Mouse (Mus musculus) heart, postnatal 14 days (tissue): ENCODE results near the gene Zfp622. TPM values are rescaled to one million over a fixed set of nuclear protein-coding genes. Genes with fewer than 3 reads are reported as not detected.

ENCODE experiments used
- microRNA-seq, 2 experiments: library from miRNA; unstranded; fragments of <30 nt; microRNA quantifications; one replicate each; pipeline ENCODE4 v1.2.0; 2021 to 2022
- total RNA-seq, 2 experiments: library from RNA; stranded (reverse); gene quantifications; 2 replicates each; pipeline ENCODE4 v1.2.3; 2021

The Zfp622 gene
- total RNA-seq, 2 experiments from 2014 or later, result 19.5 to 21.1 TPM

Small RNA genes lying within 50 kb of the gene (microRNA-seq; reads per million reads assigned to microRNA genes)
- gene Mir7212, result 0.12 to 0.54 reads per million in 2 experiments

Other genes starting within 250 kb of the Zfp622 start
- gene Retreg1, start 141.2 kb upstream of the Zfp622 start, total RNA-seq, result 100 to 1,000 TPM; 159 to 163 TPM